ENCODE assay signal across 11 mouse cellular contexts in genomic region chr15:91034090-91034489, GRCm38 (mm10).
"Had no signal": no experiment of that assay in that cellular context is flagged by ENCODE, and none has a peak within 500 bp of the region (broad histone marks: within the 10 kb centered on the region; RNA-seq: fewer than 3 reads in every experiment).

No protein-coding gene starts in this region.

- H3K4me1 ChIP-seq: limb, embryonic 13.5 days had no signal

- H3K27ac ChIP-seq: limb, embryonic 13.5 days; liver, embryonic 13.5 days; neural tube, embryonic 13.5 days had no signal

- H3K4me3 ChIP-seq: limb, embryonic 13.5 days; liver, embryonic 13.5 days; neural tube, embryonic 13.5 days had no signal

- DNase-seq: left cerebral cortex, postnatal 4 days; liver, embryonic 13.5 days; lung, adult 18-20 months; retina, postnatal 1 day; right cerebral cortex, postnatal 4 days; spleen, adult 18-20 months; thymus, adult 18-20 months; thymus, postnatal 14 days had no signal

- H3K36me3 ChIP-seq: liver, embryonic 13.5 days had no signal

- H3K9me3 ChIP-seq: liver, embryonic 13.5 days; neural tube, embryonic 13.5 days had no signal

- H3K4me2 ChIP-seq: limb, embryonic 13.5 days; liver, embryonic 13.5 days; neural tube, embryonic 13.5 days had no signal

- ATAC-seq: midbrain, embryonic 16.5 days had no signal

- H3K9ac ChIP-seq: limb, embryonic 13.5 days; liver, embryonic 13.5 days; neural tube, embryonic 13.5 days had no signal

- H3K27me3 ChIP-seq: limb, embryonic 13.5 days; liver, embryonic 13.5 days; neural tube, embryonic 13.5 days had no signal
